Mouse (Mus musculus) liver, adult 2 months (tissue): Measurements from ENCODE around the gene Klhl42.

Experiments used
- CTCF ChIP-seq: fragments of 200-500 bp; IDR thresholded peaks from 2 replicates; pipeline ENCODE4 v1.5.1; 2011; ENCODE audit warnings: low read depth, low read length, control low read depth
- POLR2A ChIP-seq: fragments of 200-500 bp; IDR thresholded peaks from 2 replicates; pipeline ENCODE4 v1.6.1; 2011; ENCODE audit warnings: low read length, control low read depth; ENCODE audit not compliant: insufficient read depth; ENCODE audit errors: extremely low read depth

DNA sequence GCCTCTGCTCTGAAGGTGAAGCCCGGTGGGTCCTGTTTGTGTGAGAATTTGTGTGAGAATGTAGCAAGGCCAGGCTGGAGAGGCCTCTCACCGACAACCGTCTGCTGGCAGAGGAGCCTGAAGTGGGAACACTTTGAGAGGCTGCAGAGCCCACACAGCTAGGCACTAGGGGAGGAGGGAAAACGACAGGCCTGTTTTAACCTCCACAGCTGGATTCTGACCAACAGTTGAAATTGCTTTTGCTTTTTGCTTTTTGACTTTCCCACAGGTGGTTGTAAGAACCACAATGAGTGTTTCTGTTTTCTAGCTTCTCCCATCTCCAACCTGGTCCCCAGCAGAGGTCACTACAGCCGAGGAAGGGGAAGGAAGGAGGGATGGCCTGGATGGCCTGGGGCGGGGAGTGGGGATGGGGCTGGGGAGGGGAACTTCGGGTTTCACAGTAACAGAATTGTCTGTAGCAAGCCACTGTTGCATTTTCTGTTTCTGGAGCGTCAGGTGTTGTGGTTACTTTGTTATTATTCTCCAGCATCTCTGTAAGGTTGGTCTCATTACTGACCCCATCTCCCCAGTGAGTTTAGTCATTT is 6.3 kb downstream of the Klhl42 start:
- TF ChIP-seq POLR2A (no peak), CTCF (no peak)
